Mouse (Mus musculus) ES-Bruce4 (cell line): ENCODE measurements around the gene Fars2. TPM values are rescaled to one million over a fixed set of nuclear protein-coding genes. Genes with fewer than 3 reads are reported as not detected.
A peak's percentile ranks its signal among the peaks of the same experiment; 100 is the strongest.

ENCODE experiments used
- H3K27ac ChIP-seq: 2 replicates; pipeline ENCODE4 v1.5.1; 2012; ENCODE audit warnings: low read length, inconsistent platforms; ENCODE audit not compliant: insufficient read depth
- H3K27me3 ChIP-seq: 2 replicates; pipeline ENCODE4 v1.6.1; 2012; ENCODE audit warnings: mild to moderate bottlenecking, low read length, inconsistent platforms; ENCODE audit not compliant: control insufficient read depth, poor library complexity, insufficient read depth, severe bottlenecking
- H3K36me3 ChIP-seq: 2 replicates; pipeline ENCODE4 v1.6.1; 2012; ENCODE audit warnings: inconsistent platforms, mild to moderate bottlenecking, low read length, moderate library complexity; ENCODE audit not compliant: control insufficient read depth, poor library complexity, insufficient read depth, severe bottlenecking
- H3K4me1 ChIP-seq: one replicate; pipeline ENCODE4 v1.8.1; 2011; ENCODE audit warnings: low read length; ENCODE audit not compliant: control insufficient read depth, insufficient read depth
- H3K4me3 ChIP-seq: 2 replicates; pipeline ENCODE4 v1.5.1; 2011; ENCODE audit warnings: low read depth, mild to moderate bottlenecking, low read length
- H3K9ac ChIP-seq: 2 replicates; pipeline ENCODE4 v1.6.1; 2012; ENCODE audit warnings: low read depth, mild to moderate bottlenecking, inconsistent platforms; ENCODE audit not compliant: poor library complexity, severe bottlenecking
- H3K9me3 ChIP-seq: replicated peaks from 2 replicates; pipeline ENCODE4 v1.6.1; 2012; ENCODE audit warnings: mild to moderate bottlenecking, low read length, inconsistent platforms; ENCODE audit not compliant: control insufficient read depth, poor library complexity, insufficient read depth, severe bottlenecking
- CTCF ChIP-seq: IDR thresholded peaks from one replicate; pipeline ENCODE4 v1.8.1; 2011; ENCODE audit warnings: low read depth, low read length
- EP300 ChIP-seq: IDR thresholded peaks from 2 replicates; pipeline ENCODE4 v1.6.1; 2011; ENCODE audit warnings: low read depth, low read length; ENCODE audit not compliant: insufficient read depth
- POLR2A ChIP-seq: IDR thresholded peaks from one replicate; pipeline ENCODE4 v1.8.1; 2011; ENCODE audit warnings: low read length; ENCODE audit not compliant: insufficient read depth
- polyA plus RNA-seq: library from polyadenylated mRNA; stranded (reverse); fragments of >200 nt; gene quantifications from 2 replicates; pipeline ENCODE4 v1.2.4, GENCODE M21; 2011; ENCODE audit warnings: low read depth; ENCODE audit not compliant: missing spikeins, insufficient read depth, insufficient read length

The Fars2 gene
- polyA plus RNA-seq, 1 experiment: 23.3 TPM

GRCm38 (mm10) chr13:36282018-36282417, 164.8 kb downstream of the Fars2 start:
- H3K27ac ChIP-seq: no peak overlapping the region
- no peak overlapping the region for H3K4me3 ChIP-seq
- no peaks in the 10 kb centered on the region for H3K9me3 ChIP-seq
- H3K4me1 ChIP-seq: no peaks in the 10 kb centered on the region
- no peaks in the 10 kb centered on the region for H3K36me3 ChIP-seq
- peak; percentile 66 for TF ChIP-seq CTCF
- TF ChIP-seq EP300: no peak
- TF ChIP-seq POLR2A: no peak
- no peak overlapping the region for H3K9ac ChIP-seq
- no peaks in the 10 kb centered on the region for H3K27me3 ChIP-seq

GRCm38 (mm10) chr13:36282785-36283544, 165.8 kb downstream of the Fars2 start:
- TF ChIP-seq EP300 (no peak), CTCF (no peak), POLR2A (no peak)
- Histone ChIP-seq H3K4me1 (no peaks in the 10 kb centered on the region), H3K27ac (no peak overlapping the region), H3K9ac (no peak overlapping the region), H3K27me3 (no peaks in the 10 kb centered on the region), H3K4me3 (no peak overlapping the region), H3K36me3 (no peaks in the 10 kb centered on the region), H3K9me3 (no peaks in the 10 kb centered on the region)

- no peak for TF ChIP-seq EP300
- no peak for TF ChIP-seq CTCF
- TF ChIP-seq POLR2A: no peak
- Histone ChIP-seq H3K9ac (no peak overlapping the region), H3K36me3 (no peaks in the 10 kb centered on the region), H3K4me3 (no peak overlapping the region), H3K4me1 (no peaks in the 10 kb centered on the region), H3K9me3 (no peaks in the 10 kb centered on the region), H3K27me3 (no peaks in the 10 kb centered on the region), H3K27ac (no peak overlapping the region)
Observed at GRCm38 (mm10) chr13:36283545-36284067, 166.4 kb downstream of the Fars2 start.

- no peaks in the 10 kb centered on the region for H3K9me3 ChIP-seq
- no peak overlapping the region for H3K27ac ChIP-seq
- H3K9ac ChIP-seq: no peak overlapping the region
- TF ChIP-seq POLR2A (no peak), EP300 (no peak), CTCF (no peak)
- H3K27me3 ChIP-seq: no peaks in the 10 kb centered on the region
- H3K4me1 ChIP-seq: no peaks in the 10 kb centered on the region
- no peaks in the 10 kb centered on the region for H3K36me3 ChIP-seq
- no peak overlapping the region for H3K4me3 ChIP-seq
Observed at GRCm38 (mm10) chr13:36284097-36284496, 166.9 kb downstream of the Fars2 start.

GRCm38 (mm10) chr13:36285235-36285634, 168.0 kb downstream of the Fars2 start:
- H3K27ac ChIP-seq: no peak overlapping the region
- TF ChIP-seq EP300 (no peak), POLR2A (no peak), CTCF (no peak)
- no peaks in the 10 kb centered on the region for H3K36me3 ChIP-seq
- no peaks in the 10 kb centered on the region for H3K9me3 ChIP-seq
- no peaks in the 10 kb centered on the region for H3K4me1 ChIP-seq
- H3K4me3 ChIP-seq: no peak overlapping the region
- no peak overlapping the region for H3K9ac ChIP-seq
- no peaks in the 10 kb centered on the region for H3K27me3 ChIP-seq

- H3K4me1 ChIP-seq: peaks cover 6% of the 10 kb centered on the region
- TF ChIP-seq POLR2A: no peak
- TF ChIP-seq EP300: no peak
- TF ChIP-seq CTCF: no peak
- no peak overlapping the region for H3K9ac ChIP-seq
- H3K27me3 ChIP-seq: no peaks in the 10 kb centered on the region
- no peaks in the 10 kb centered on the region for H3K36me3 ChIP-seq
- no peak overlapping the region for H3K27ac ChIP-seq
- H3K9me3 ChIP-seq: no peaks in the 10 kb centered on the region
- no peak overlapping the region for H3K4me3 ChIP-seq
Observed at GRCm38 (mm10) chr13:36293511-36293910, 176.3 kb downstream of the Fars2 start.
